22 mouse cellular contexts compared by ENCODE assay signal in genomic region chr6:48527901-48528300, GRCm38 (mm10). TPM values are rescaled to one million over a fixed set of nuclear protein-coding genes. Genes with fewer than 3 reads are reported as not detected.
A peak's percentile ranks its signal among the peaks of the same experiment; 100 is the strongest.
DNase-seq lines count a peak whose midpoint lies in the region.
"Had no signal": no experiment of that assay in that cellular context is flagged by ENCODE, and none has a peak within 500 bp of the region (broad histone marks: within the 10 kb centered on the region; RNA-seq: fewer than 3 reads in every experiment).

No protein-coding gene starts in this region.

- no peaks in the 10 kb centered on the region for H3K27me3 ChIP-seq in heart, embryonic 10.5 days (ENCODE audit: insufficient read depth, poor library complexity, severe bottlenecking)
- H3K27me3 ChIP-seq: CH12.LX, Patski had no signal

- 0 out of 2 replicates have a peak overlapping the region, but pooled peaks have one; percentile 6 for H3K27ac ChIP-seq in heart, embryonic 10.5 days

- peaks cover 8% of the 10 kb centered on the region; the same call in 1 of the 2 replicates for H3K4me1 ChIP-seq in heart, embryonic 10.5 days

- H3K36me3 ChIP-seq in heart, embryonic 10.5 days = peaks cover 13% of the 10 kb centered on the region
- H3K36me3 ChIP-seq: G1E had no signal

- H3K9me3 ChIP-seq in heart, embryonic 10.5 days = no peaks in the 10 kb centered on the region
- H3K9me3 ChIP-seq: G1E had no signal

- 64% methylated on average over 9 of the region's 9 CpGs for WGBS in heart, embryonic 10.5 days

- H3K4me3 ChIP-seq in heart, embryonic 10.5 days = no peak overlapping the region

- DNase-seq in adrenal gland, postnatal 14 days = peak; percentile 9
- no peak for DNase-seq in adrenal gland, adult 2 months
- DNase-seq in heart, embryonic 10.5 days (ENCODE audit: low spot score) = peak; percentile 57
- no peak for DNase-seq in heart, adult 11 months
- DNase-seq in 416B (ENCODE audit: low read depth) = peak; percentile 61
- DNase-seq in thymus, adult 18-20 months = no peak
- DNase-seq: adrenal gland, adult 8-10 months; adrenal gland, postnatal 10 days; adrenal gland, postnatal 25 days; B cell, adult 2 months; cerebellum, adult 11 months; cerebellum, adult 11-12 months; cerebellum, adult 18-20 months; cerebellum, adult 2 months; cerebellum, adult 8-10 months; cerebellum, adult 9-10 months had no signal

RNA-seq across cellular contexts. Expression of gene Atp6v0e2, which starts 9.5 kb away (rescaled TPM):
- 41.8 and 45.7 TPM in 2 replicates for total RNA-seq in adrenal gland, postnatal 14 days (2021)
- 10 to 100 TPM; 70.7 to 78.4 TPM for total RNA-seq in adrenal gland, adult 2 months (2021)
- 182 and 183 TPM in 2 replicates for polyA plus RNA-seq in adrenal gland, adult 2 months (2012; rRNA removed)
- polyA plus RNA-seq in heart, embryonic 10.5 days (2016; fragmentation: Nextera tagmentation; extraction: Ambion mirVana) = 21.1 and 26.6 TPM in 2 replicates
- total RNA-seq: CH12.LX, MEL had no signal
- polyA plus RNA-seq: activated CD4-positive, CD25-positive, alpha-beta regulatory T cell, adult 4 months; CD4-positive, CD25-positive, alpha-beta regulatory T cell, adult 4 months; G1E had no signal

RNA-seq across cellular contexts. Expression of gene Lrrc61, which starts 26.7 kb away (rescaled TPM):
- 26.1 and 28.7 TPM in 2 replicates for total RNA-seq in adrenal gland, postnatal 14 days (2021)
- 10 to 100 TPM; 30.8 to 45.1 TPM for total RNA-seq in adrenal gland, adult 2 months (2021)
- 32.4 and 33.3 TPM in 2 replicates for polyA plus RNA-seq in adrenal gland, adult 2 months (2012; rRNA removed)
- 9.5 and 12.9 TPM in 2 replicates for polyA plus RNA-seq in heart, embryonic 10.5 days (2016; fragmentation: Nextera tagmentation; extraction: Ambion mirVana)
- total RNA-seq: MEL had no signal
- polyA plus RNA-seq: G1E had no signal

RNA-seq across cellular contexts. Expression of gene Rarres2, which starts 44.7 kb away (rescaled TPM):
- 74.2 and 241 TPM in 2 replicates for total RNA-seq in adrenal gland, postnatal 14 days (2021)
- total RNA-seq in adrenal gland, adult 2 months (2021) = 100 to 1,000 TPM in 1 of 2 experiments, 10 to 100 TPM in 1; 73.4 to 101 TPM
- 29.3 and 41.8 TPM in 2 replicates for polyA plus RNA-seq in adrenal gland, adult 2 months (2012; rRNA removed)
- polyA plus RNA-seq in heart, embryonic 10.5 days (2016; fragmentation: Nextera tagmentation; extraction: Ambion mirVana) = 10.5 and 18.2 TPM in 2 replicates
- total RNA-seq: MEL had no signal
- polyA plus RNA-seq: G1E had no signal

Comparison
In these comparisons a context has a peak if more than half of its experiments do, and no peak if none do; other contexts are left out.
1. DNase-seq: peak in adrenal gland, postnatal 14 days (single experiment), heart, embryonic 10.5 days (single experiment) and 416B (single experiment); none in adrenal gland, adult 2 months (single experiment), heart, adult 11 months (single experiment) and thymus, adult 18-20 months (0 of 2).